Mouse (Mus musculus) lung, adult 2 months (tissue): ENCODE data around the gene Xlr3b.
"Not testable (repeated sequence)": the region's sequence is repeated elsewhere in the genome, so short reads cannot be mapped to it uniquely, and the experiment has no call there.

Source experiments
- CTCF ChIP-seq: fragments of 200-500 bp; IDR thresholded peaks from 2 replicates; pipeline ENCODE4 v1.5.1; 2011; ENCODE audit warnings: mild to moderate bottlenecking, low read length, control low read depth; ENCODE audit not compliant: insufficient read depth
- POLR2A ChIP-seq: fragments of 200-500 bp; IDR thresholded peaks from 2 replicates; pipeline ENCODE4 v1.6.1; 2011; ENCODE audit warnings: low read depth, mild to moderate bottlenecking, control low read depth, low read length, borderline replicate concordance; ENCODE audit errors: extremely low read depth

GRCm38 (mm10) chrX:73143218-73143618 lies 48.8 kb upstream of the Xlr3b start:
- TF ChIP-seq POLR2A, CTCF: not testable (repeated sequence)
